Mouse (Mus musculus) megakaryocyte, embryonic 14.5 days (primary cell): Measurements from ENCODE around the gene Meiob.

Experiments
- FLI1 ChIP-seq: IDR thresholded peaks from 2 replicates; pipeline ENCODE4 v1.6.1; 2012; ENCODE audit warnings: low read length, inconsistent platforms, mixed read lengths
- GATA1 ChIP-seq: IDR thresholded peaks from 3 replicates; pipeline ENCODE4 v1.6.1; 2012; ENCODE audit warnings: mixed read lengths, low read length, inconsistent platforms, borderline replicate concordance

- TF ChIP-seq GATA1 (no peak), FLI1 (no peak)
Observed at GRCm38 (mm10) chr17:24840341-24840740, 36.3 kb downstream of the Meiob start.
